Mouse (Mus musculus) thymus, adult 2 months (tissue): ENCODE measurements around the gene Pafah2.

Source experiments
- CTCF ChIP-seq: fragments of 200-500 bp; IDR thresholded peaks from 2 replicates; pipeline ENCODE4 v1.5.1; 2012; ENCODE audit warnings: mild to moderate bottlenecking, control low read depth, low read length, moderate library complexity, borderline replicate concordance; ENCODE audit not compliant: control insufficient read depth, poor library complexity, insufficient read depth; ENCODE audit errors: extremely low read depth
- POLR2A ChIP-seq: fragments of 200-500 bp; IDR thresholded peaks from 2 replicates; pipeline ENCODE4 v1.6.1; 2012; ENCODE audit warnings: mild to moderate bottlenecking, low read length, control low read depth, moderate library complexity; ENCODE audit not compliant: control insufficient read depth, poor library complexity, insufficient read depth; ENCODE audit errors: extremely low read depth

DNA sequence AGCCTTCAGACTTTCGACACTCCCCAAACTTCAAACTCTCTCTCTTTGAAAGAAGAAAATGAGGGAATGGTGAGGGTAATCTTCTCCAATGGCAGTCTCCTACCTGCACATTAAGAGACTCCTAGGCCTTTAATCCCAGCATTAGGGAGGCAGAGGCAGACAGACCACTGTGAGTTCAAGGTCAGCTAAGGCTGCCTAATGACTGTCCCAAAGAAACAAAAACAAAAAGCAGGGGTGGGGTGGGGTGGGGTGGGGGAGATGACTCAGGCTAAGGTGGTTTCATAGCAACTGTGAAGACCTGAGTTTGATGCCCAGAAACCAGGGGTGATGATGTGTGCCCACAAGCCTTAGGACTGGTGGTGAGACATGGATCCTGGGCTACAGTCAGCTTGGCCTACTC, 49.4 kb downstream of the Pafah2 start:
- TF ChIP-seq CTCF, result no peak
- no peak for TF ChIP-seq POLR2A
